Mouse (Mus musculus): Measurements from ENCODE around the gene Rnf212b.

- TF ChIP-seq POLR2A (IDR thresholded peaks at IDR 0.05; ENCODE audit: insufficient read length, low read depth) (no peak), MAX (IDR thresholded peaks at IDR 0.05; ENCODE audit: low read depth) (no peak), REST (IDR thresholded peaks at IDR 0.05; ENCODE audit: insufficient read depth, insufficient read length) (no peak), E2F4 (IDR thresholded peaks at IDR 0.05; ENCODE audit: insufficient read depth) (no peak), TCF12 (IDR thresholded peaks at IDR 0.05; ENCODE audit: insufficient read depth, poor library complexity, severe bottlenecking) (no peak), MYOD1 (IDR thresholded peaks at IDR 0.05; ENCODE audit: control insufficient read depth in 1 of 3, insufficient read length in 2 of 3, low read depth in 2 of 3) (no peak), TCF3 (IDR thresholded peaks at IDR 0.05; ENCODE audit: insufficient read length, low read depth) (no peak), POLR2AphosphoS2 (IDR thresholded peaks at IDR 0.05; ENCODE audit: insufficient read length, low read depth) (no peak), MYOG (IDR thresholded peaks at IDR 0.05; ENCODE audit: control insufficient read depth in 1 of 3, insufficient read depth in 1 of 3, insufficient read length in 2 of 3, low read depth in 2 of 3) (no peak), USF1 (IDR thresholded peaks at IDR 0.05; ENCODE audit: low read depth) (no peak), SRF (IDR thresholded peaks at IDR 0.05; ENCODE audit: control insufficient read depth, insufficient read length, low read depth) (no peak)
Measured at GRCm38 (mm10) chr14:54900383-54900782, 86.4 kb downstream of the Rnf212b start.
